Comparison of ENCODE assay signal across 9 mouse cellular contexts in the genomic region with DNA sequence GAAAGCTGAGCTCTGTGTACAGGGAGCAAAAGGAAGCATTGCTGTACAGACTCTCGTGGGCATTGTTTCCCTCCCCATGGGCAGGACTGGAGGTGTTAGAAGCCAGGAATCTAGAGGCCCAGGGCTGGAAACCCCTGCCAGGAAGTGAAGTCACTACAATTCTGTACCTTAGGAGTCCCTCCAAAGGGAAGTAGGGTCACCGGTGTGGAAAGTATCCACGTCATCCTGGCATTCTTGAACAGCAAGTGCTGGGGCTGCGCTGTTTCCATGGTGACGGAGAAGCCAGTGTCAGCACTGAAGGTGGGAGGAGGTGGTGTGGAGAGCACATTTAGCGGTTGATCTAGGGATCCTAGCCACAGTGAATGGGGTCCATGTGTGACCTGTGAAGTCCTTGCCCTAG.
A peak's percentile ranks its signal among the peaks of the same experiment; 100 is the strongest.
DNase-seq lines count a peak whose midpoint lies in the region; ATAC-seq and TF ChIP-seq lines count a peak whose summit lies in the region.
"Had no signal": no experiment of that assay in that cellular context is flagged by ENCODE, and none has a peak within 500 bp of the region (broad histone marks: within the 10 kb centered on the region; RNA-seq: fewer than 3 reads in every experiment).

No protein-coding gene starts in this region.

- 35% methylated on average over 6 of the region's 6 CpGs for WGBS in stomach, embryonic 14.5 days
- WGBS in stomach, postnatal 0 days: 37% methylated on average over 6 of the region's 6 CpGs
- 30% methylated on average over 6 of the region's 6 CpGs for WGBS in liver, postnatal 0 days (ENCODE audit: insufficient replicate concordance)

- no peaks in the 10 kb centered on the region for H3K4me1 ChIP-seq in stomach, embryonic 14.5 days (ENCODE audit: control insufficient read depth, insufficient read depth, low read length)
- no peaks in the 10 kb centered on the region for H3K4me1 ChIP-seq in stomach, postnatal 0 days (replicated peaks; ENCODE audit: control insufficient read depth, insufficient read depth)
- H3K4me1 ChIP-seq in liver, postnatal 0 days (ENCODE audit: insufficient read depth): no peaks in the 10 kb centered on the region

- no peaks in the 10 kb centered on the region for H3K27me3 ChIP-seq in stomach, embryonic 14.5 days (ENCODE audit: control insufficient read depth, insufficient read depth, low read length)
- H3K27me3 ChIP-seq in stomach, postnatal 0 days (ENCODE audit: control insufficient read depth, insufficient read depth, low read length): no peaks in the 10 kb centered on the region
- no peaks in the 10 kb centered on the region for H3K27me3 ChIP-seq in liver, postnatal 0 days (ENCODE audit: insufficient read depth, low read length)

- H3K9me3 ChIP-seq in stomach, embryonic 14.5 days (ENCODE audit: control insufficient read depth, low read depth, low read length): no peaks in the 10 kb centered on the region
- no peaks in the 10 kb centered on the region for H3K9me3 ChIP-seq in stomach, postnatal 0 days (ENCODE audit: control insufficient read depth, low read length)
- H3K9me3 ChIP-seq in liver, postnatal 0 days (ENCODE audit: low read length): no peaks in the 10 kb centered on the region

- no peak for TF ChIP-seq CTCF in stomach, postnatal 0 days (IDR thresholded peaks at IDR 0.05; ENCODE audit: low read depth)
- TF ChIP-seq CTCF in liver, postnatal 0 days (IDR thresholded peaks at IDR 0.05; ENCODE audit: low read depth): no peak

- no peaks in the 10 kb centered on the region for H3K36me3 ChIP-seq in stomach, embryonic 14.5 days (ENCODE audit: control insufficient read depth, insufficient read depth, low read length)
- H3K36me3 ChIP-seq in stomach, postnatal 0 days (ENCODE audit: control insufficient read depth, insufficient read depth, low read length): no peaks in the 10 kb centered on the region
- H3K36me3 ChIP-seq in liver, postnatal 0 days (replicated peaks; ENCODE audit: insufficient read depth, low read length): no peaks in the 10 kb centered on the region

- H3K4me3 ChIP-seq in stomach, embryonic 14.5 days (ENCODE audit: low read depth, low read length): no peak overlapping the region
- no peak overlapping the region for H3K4me3 ChIP-seq in stomach, postnatal 0 days (ENCODE audit: low read depth, low read length)
- no peak overlapping the region for H3K4me3 ChIP-seq in liver, postnatal 0 days (ENCODE audit: low read depth, low read length)
- H3K4me3 ChIP-seq: myocyte had no signal

- H3K4me2 ChIP-seq in stomach, embryonic 14.5 days (replicated peaks; ENCODE audit: low read depth, low read length): no peak overlapping the region
- no peak overlapping the region for H3K4me2 ChIP-seq in stomach, postnatal 0 days (replicated peaks; ENCODE audit: low read depth)
- no peak overlapping the region for H3K4me2 ChIP-seq in liver, postnatal 0 days (ENCODE audit: low read depth, low read length)

- no peak overlapping the region for H3K9ac ChIP-seq in stomach, embryonic 14.5 days (replicated peaks; ENCODE audit: low read depth, low read length)
- H3K9ac ChIP-seq in stomach, postnatal 0 days (ENCODE audit: low read length): no peak overlapping the region
- no peak overlapping the region for H3K9ac ChIP-seq in liver, postnatal 0 days (replicated peaks)

- peak; percentile 23; the same call in 1 of the 2 replicates for ATAC-seq in stomach, embryonic 14.5 days (ENCODE audit: insufficient number of reproducible peaks, insufficient read depth, low FRiP score, low read depth)
- ATAC-seq in stomach, postnatal 0 days (ENCODE audit: low FRiP score, low TSS enrichment): no peak; the same call in 1 of the 2 replicates
- ATAC-seq in liver, postnatal 0 days: no peak
- ATAC-seq in erythroblast, adult 5-6 weeks (replicated peaks; ENCODE audit: low FRiP score, poor library complexity, severe bottlenecking): no peak

- TF ChIP-seq EP300 in stomach, postnatal 0 days (optimal IDR thresholded peaks at IDR 0.05): no peak
- no peak for TF ChIP-seq EP300 in liver, postnatal 0 days (IDR thresholded peaks at IDR 0.05; ENCODE audit: low read depth)

- no peak for DNase-seq in stomach, postnatal 0 days (ENCODE audit: low spot score)
- peak; percentile 28 for DNase-seq in heart, adult 8-10 months (ENCODE audit: low spot score)
- peak; percentile 55 for DNase-seq in left cerebral cortex, adult 11 months (ENCODE audit: low spot score)
- peak; percentile 53 for DNase-seq in right cerebral cortex, postnatal 14 days
- no peak for DNase-seq in liver, postnatal 0 days
- no peak for DNase-seq in adrenal gland, adult 2 months

- no peak overlapping the region for H3K27ac ChIP-seq in stomach, embryonic 14.5 days (ENCODE audit: low read length)
- H3K27ac ChIP-seq in stomach, postnatal 0 days (replicated peaks): no peak overlapping the region
- no peak overlapping the region for H3K27ac ChIP-seq in liver, postnatal 0 days (ENCODE audit: low read depth)

Comparison
In these comparisons a context has a peak if more than half of its experiments do, and no peak if none do; other contexts are left out.
1. DNase-seq: peak in heart, adult 8-10 months (single experiment), left cerebral cortex, adult 11 months (single experiment) and right cerebral cortex, postnatal 14 days (single experiment); none in stomach, postnatal 0 days (single experiment), liver, postnatal 0 days (single experiment) and adrenal gland, adult 2 months (single experiment).